Mouse (Mus musculus) bone marrow macrophage, adult 2 months (primary cell): ENCODE measurements around the gene Vps18.

Experiments
- CTCF ChIP-seq: IDR thresholded peaks from 2 replicates; pipeline ENCODE4 v1.5.1; 2012; ENCODE audit warnings: low read depth, mild to moderate bottlenecking, low read length, moderate library complexity
- POLR2A ChIP-seq: IDR thresholded peaks from 2 replicates; pipeline ENCODE4 v1.6.1; 2012; ENCODE audit warnings: mild to moderate bottlenecking, low read depth, low read length, borderline replicate concordance

DNA sequence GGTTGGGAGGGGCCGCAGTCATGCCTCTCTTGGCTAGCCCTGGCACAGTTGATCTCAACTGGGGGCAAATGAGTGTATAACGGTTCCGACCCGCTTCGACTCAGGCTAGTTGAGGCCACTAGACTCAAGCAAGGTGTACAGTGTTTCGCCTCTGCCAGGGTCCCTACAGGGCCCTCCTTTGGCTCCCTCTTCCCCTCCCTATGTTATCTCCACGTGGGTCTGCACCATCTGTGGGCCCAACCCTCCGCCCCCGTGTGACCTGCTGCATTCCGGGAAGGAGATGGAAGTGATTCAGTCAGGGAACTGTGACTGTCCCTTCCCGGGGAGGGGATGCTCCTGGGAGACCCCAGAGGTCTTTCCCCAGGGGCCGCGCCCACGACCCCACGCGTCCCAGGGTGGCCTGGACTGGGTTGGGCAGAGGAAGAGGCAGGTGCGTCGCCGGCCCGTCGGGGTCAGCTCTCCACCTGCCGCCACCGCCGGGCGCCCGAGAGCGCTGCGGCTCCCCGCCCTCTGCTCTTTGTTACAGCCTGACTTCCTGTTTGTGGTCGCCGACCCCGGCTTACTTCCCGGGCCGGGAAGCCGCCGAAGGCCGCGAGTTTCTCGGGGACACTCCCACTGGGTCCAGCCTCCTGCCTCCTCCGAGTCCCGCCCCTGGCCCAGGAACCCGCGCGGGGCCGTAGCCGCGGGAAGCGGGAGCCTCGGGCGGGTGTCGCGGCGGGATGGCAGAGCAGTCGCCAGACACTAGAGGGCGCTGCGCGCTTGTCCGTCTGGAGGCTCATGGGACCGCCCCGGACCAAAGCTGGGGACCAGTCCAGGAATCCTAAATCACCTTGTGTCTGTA lies 49.1 kb downstream of the Vps18 start:
- TF ChIP-seq POLR2A: no peak
- peak; percentile 74 for TF ChIP-seq CTCF
